Mouse (Mus musculus) cerebral cortex, adult 2 months (tissue): ENCODE measurements around the gene Zfp683.

ENCODE experiments used
- WGBS: fragments of 180-500 bp; shearing (Covaris S2); methylation state at CpG from one replicate; pipeline ENCODE4 v1.1.7; 2018; 5-methylcytosine and 5-hydroxymethylcytosine counted together

Zfp683 gene

GRCm38 (mm10) chr4:134053538-134053937 lies at the start of gene Zfp683:
Gene Zfp683 (plus strand): TSS chr4:134053838.
- 82% methylated on average over 3 of the region's 3 CpGs for WGBS

- 66% methylated on average over 12 of the region's 12 CpGs for WGBS
These were observed 47.9 kb upstream of the Zfp683 start for GRCm38 (mm10) chr4:134005581-134006358.

DNA sequence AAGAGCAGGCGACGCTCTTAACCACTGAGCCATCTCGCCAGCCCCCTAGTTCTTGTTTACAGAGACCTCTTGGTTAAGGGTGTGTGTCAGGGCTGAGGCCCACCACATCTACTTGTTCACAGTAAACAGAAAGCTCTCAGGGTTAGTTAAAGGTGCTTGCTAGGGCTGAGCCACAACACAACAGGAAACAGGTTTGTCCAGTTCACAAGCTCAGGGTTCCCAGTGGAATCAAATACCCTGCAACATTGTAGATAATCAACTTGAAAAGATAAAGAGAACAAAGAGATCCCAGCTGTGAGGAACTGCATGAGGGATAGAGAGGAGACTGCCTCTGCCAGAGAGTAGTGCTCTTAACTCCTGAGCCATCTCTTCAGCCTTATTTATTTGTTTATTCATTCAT lies 46.8 kb upstream of the Zfp683 start:
- 94% methylated on average over 3 of the region's 3 CpGs for WGBS

- WGBS = 65% methylated on average over 6 of the region's 6 CpGs
These were observed 43.9 kb upstream of the Zfp683 start for GRCm38 (mm10) chr4:134009709-134010108.

DNA sequence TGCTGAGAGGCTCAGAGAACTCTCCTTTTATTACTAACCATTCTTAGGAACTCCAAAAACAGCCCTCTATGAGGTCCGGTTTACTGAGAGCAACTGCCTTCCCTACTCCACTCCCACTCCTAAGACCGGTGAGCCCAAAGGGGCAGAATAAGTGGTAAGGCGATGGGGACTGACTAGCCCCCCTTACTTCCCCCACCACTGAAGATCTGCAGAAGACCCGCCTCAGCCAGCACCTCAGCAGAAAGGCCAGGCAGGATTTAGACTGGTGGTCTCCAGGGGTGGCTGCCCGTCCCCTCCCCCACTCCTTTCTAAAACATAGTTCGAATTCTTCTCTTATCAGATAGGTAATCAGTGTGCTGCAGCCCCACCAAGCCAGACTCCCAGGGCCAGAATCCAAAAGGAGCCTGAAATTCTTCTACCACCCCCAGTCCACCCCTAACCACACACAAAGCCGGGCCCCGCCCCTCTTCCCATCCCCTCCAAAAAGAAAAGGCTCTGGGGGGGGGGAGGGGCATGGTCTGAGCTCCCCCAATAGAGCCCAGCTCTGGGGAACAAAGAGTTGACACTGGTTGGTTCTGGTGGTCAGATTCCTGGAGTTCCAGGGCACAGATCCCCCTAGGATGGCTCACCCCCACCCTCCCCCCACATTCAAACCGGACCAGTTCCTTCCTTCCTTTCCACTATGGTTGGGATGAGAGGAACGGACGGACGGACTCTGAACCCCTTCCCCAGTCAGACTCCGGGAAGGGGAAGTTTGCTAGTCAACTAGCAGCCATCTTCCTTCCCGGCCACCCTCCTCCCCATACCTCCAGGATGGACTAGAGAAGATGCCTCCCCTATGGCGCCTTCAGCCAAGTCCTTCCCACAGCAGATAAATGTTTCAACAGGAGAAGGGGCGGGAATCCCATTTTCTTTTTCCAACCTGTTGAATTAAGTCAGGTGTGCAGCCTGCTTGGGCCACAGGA lies 41.9 kb upstream of the Zfp683 start:
- 17% methylated on average over 16 of the region's 16 CpGs for WGBS

DNA sequence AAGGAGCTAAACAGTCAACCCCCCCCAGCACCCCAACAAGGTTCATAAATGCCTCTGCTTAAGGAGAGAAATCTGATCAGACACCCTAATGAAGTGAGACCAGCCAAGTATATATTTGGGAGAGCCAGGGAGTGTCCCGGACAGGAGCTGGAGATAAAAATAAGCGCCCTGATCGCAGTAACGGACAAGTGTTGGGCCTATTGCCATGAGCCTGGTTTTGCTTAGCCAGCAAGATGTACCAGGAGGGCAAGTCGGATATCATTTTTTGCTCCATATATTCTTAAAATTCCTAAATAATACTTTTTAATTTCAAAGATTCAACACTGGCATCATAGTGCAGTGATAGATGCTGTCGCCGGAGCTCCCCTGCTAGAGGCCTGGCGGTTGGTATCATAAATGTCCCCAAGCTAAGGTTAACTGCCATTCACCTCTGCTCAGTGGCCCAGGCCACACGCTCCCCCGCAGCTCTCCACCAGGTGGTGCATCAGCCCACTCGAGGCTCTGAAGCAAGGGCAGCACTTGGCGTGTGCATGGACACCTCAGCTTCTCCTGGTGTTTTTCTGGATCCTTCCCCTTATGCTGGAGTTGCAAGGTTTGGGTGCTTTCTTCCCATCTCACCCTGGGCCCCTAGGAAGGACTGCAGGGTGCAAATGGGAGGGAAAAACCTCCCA lies 40.6 kb upstream of the Zfp683 start:
- 65% methylated on average over 12 of the region's 12 CpGs for WGBS

DNA sequence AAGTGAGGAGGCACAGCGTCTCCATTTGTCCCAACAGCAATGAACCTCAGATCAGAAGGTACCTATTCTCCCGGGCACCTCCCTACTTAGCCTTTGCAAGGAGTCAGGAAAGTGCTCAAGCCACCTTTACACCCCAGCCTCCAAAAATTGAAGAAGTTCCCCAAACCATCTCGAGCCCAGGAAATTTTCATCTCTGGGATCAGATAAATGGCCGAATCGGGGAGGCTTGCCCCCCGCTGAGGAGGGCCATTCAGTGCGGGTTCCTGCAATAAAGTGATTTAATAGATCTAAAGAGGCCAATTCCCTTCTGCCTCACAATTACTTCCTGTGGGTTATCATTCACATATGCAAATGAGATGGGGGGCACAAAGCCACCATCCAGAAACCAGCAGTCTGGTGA lies 37.4 kb upstream of the Zfp683 start:
- 42% methylated on average over 7 of the region's 7 CpGs for WGBS

DNA sequence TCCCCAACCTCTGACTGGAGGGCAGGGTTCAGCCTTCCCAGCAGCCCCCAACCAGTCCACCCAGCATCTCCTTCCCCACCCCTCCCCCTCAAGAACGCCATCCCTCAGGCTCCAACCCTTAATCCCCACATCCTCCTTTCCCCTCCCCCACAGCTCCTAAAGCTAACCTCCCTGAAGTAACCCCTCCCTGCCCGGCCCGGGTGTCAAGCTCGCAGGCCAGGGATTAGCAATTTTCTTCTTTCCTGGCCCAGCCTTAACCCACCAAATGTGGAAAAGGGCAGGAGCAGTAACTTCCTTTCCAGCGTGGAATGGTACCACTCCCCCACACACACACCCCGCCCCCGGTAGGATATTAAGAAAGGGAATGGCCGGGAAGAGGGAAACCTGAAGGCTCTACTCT lies 36.9 kb upstream of the Zfp683 start:
- 25% methylated on average over 8 of the region's 8 CpGs for WGBS

- 17% methylated on average over 21 of the region's 21 CpGs for WGBS
These were observed 36.3 kb upstream of the Zfp683 start for GRCm38 (mm10) chr4:134017201-134017865.

- WGBS = under 1% methylated on average over 46 of the region's 46 CpGs
These were observed 35.4 kb upstream of the Zfp683 start for GRCm38 (mm10) chr4:134018038-134018778.

- under 1% methylated on average over 9 of the region's 9 CpGs for WGBS
These were observed 34.9 kb upstream of the Zfp683 start, which contains the start of gene Lin28a for GRCm38 (mm10) chr4:134018779-134019145. Gene Lin28a (minus strand): TSS chr4:134018841.

- 9% methylated on average over 9 of the region's 10 CpGs for WGBS
These were observed 34.4 kb upstream of the Zfp683 start for GRCm38 (mm10) chr4:134019210-134019609.

DNA sequence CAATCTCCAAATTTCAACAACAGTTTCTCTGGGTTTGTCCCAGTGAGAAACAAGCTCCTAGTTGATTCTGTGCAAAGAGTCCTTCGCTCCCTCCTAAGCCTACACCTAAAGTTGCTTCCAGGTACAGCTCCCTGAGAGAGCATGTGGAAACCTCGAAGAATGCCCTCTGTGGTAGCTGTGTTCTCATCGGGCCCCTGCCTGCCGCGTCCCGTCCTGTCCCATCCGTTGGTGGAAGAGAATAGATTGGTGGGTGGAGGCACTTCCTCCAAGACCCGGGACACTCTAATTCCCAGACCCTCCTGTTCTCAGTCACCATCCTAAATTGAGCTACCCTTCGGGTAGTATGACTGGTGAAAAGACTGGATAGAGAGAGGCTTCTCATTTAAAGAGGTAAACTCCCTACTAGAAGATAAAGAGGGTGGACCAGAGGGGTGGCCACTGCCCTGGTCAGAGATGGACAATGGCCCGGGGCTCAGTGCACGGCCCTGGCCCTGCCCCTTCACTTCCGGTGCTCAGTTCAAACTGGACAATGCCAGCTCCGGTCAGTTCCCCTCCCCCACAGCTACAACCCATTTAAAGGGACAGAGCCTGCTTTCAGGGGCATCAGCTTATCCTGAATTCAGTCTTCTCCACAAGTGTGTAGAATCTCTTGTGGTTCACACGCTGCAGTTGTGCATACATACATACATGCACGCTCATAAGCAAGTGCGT lies 33.8 kb upstream of the Zfp683 start:
- 7% methylated on average over 16 of the region's 16 CpGs for WGBS

DNA sequence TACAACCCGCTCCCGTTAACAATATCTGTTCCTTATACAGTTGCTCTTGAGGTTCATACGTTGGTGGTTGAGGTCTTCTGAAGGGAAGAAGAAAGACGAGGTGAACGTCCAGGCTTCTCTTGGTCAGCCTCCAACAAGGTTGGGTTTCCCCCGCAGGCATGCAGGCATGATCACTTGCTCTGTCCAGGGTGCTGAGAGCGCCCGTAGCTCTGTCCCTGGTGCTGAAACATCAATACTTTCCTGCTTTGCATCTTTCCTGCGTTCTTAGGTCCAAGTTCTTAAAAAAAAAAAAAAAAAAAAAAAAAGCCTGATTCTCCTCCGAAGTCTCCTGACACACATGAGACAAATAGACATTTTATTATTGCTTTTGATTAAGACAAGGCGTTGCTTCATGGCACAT lies 33.0 kb upstream of the Zfp683 start:
- WGBS = 26% methylated on average over 11 of the region's 11 CpGs

- WGBS = 61% methylated on average over 9 of the region's 9 CpGs
These were observed 27.8 kb upstream of the Zfp683 start for GRCm38 (mm10) chr4:134025802-134026201.

DNA sequence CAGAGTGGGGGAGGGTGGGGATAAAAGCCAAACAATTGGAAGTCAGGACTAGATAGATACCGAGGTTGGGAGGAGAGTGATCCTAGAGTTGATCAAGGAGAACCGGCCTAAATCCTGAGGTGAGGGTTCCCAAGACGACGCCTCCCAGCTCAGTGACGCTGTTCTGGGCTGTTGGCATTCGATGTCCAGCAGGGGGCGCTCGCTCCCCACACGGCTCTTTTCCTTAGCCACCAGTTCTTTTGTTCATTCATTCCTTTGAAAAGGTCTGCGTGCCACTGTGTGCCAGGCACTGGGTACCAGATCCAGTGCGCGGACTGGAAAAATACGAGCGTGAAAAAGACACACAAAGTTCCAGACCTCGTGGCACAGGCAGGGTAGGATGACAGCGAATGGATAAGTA lies 17.7 kb upstream of the Zfp683 start:
- 3% methylated on average over 16 of the region's 16 CpGs for WGBS

DNA sequence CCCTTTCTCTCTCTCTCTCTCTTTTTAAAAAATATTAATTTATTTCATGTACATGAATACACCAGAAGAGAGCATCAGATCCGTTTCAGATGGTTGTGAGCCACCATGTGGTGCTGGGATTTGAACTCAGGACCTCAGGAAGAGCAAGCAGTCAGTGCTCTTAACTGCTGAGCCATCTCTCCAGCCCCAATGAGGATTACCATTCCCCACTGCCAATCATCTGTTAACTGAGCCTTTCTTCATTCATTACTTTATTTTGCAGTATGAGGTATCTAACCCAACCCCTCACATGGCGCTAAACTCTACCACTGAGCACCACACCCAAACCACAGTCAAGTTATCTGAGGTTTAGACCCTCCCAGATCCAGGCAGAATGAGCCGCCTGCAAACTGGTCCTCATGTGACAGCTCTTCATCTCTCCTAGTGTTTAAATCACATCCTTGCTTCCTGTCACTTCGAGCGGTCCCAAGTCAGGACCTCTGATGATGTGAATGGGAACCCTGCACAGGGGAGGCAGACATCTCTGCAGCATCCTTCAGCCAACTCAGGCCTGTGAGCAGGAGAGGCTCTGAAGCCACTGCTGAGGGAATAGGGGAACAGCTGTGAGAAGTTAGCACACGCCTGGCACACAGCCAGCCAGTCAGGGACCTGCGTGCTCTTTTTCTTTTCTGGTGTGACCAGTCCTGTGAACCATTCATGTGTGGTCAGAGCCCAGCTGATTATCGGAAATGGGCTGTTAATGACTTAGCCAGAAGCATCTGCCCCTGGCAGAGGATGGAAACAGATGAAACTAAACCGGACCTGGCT lies 12.1 kb upstream of the Zfp683 start:
- WGBS = 49% methylated on average over 9 of the region's 9 CpGs

GRCm38 (mm10) chr4:134043041-134043440 lies 10.6 kb upstream of the Zfp683 start:
- WGBS = 62% methylated on average over 2 of the region's 2 CpGs

- 85% methylated on average over 5 of the region's 5 CpGs for WGBS
These were observed 6.0 kb upstream of the Zfp683 start for GRCm38 (mm10) chr4:134047648-134048047.
